Mouse (Mus musculus) CD4-positive, CD25-positive, alpha-beta regulatory T cell, adult 4 months (primary cell): Measurements from ENCODE around the gene Bicdl2. TPM values are rescaled to one million over a fixed set of nuclear protein-coding genes. Genes with fewer than 3 reads are reported as not detected.

Experiments
- ATAC-seq: one replicate; pipeline ENCODE4 v1.8.0; 2017
- polyA plus RNA-seq, 2 experiments: library from polyadenylated mRNA; unstranded; fragments of 100-300 nt; shearing (Covaris generic); gene quantifications; one replicate each; pipeline ENCODE4 v1.2.1; 2017

The Bicdl2 gene
- polyA plus RNA-seq, 2 experiments from 2014 or later: 0.22 to 0.66 TPM

DNA sequence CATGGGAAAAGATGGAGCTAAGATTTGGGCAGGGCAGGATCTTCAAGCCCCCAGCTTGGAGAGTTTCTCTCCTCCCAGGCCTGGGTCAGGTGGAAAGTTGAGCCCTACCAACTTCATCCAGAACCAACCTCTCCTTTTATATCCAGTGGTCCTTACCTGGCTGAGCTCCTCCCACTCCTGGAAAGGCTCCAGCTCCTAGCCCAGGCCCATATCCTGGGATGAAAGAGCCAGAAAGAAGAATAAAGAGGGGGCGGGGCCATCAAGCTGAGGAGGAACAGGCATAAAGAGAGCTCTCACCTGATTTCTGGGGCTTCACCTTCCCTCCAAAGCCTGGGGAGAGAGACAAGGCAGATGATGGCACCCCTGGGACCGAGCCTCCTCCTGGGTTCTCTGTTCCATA is 56.7 kb downstream of the Bicdl2 start:
- no peak for ATAC-seq

Other genes starting within 250 kb of the Bicdl2 start
- gene Vmn2r117, start 180.8 kb upstream of the Bicdl2 start, polyA plus RNA-seq: not detected
- 1 to 10 TPM; 3.4 to 4.3 TPM for gene Zfp213, start 96.3 kb upstream of the Bicdl2 start, polyA plus RNA-seq
- under 1 TPM in 1 of 2 experiments, not detected in 1; 0.38 TPM for gene Zfp13, start 61.0 kb upstream of the Bicdl2 start, polyA plus RNA-seq
- 1 to 10 TPM; 2.2 to 2.9 TPM for gene Zscan10, start 59.6 kb upstream of the Bicdl2 start, polyA plus RNA-seq
- gene Mmp25, start 15.2 kb upstream of the Bicdl2 start, polyA plus RNA-seq: 1 to 10 TPM in 1 of 2 experiments, under 1 TPM in 1; 0.42 to 1.6 TPM
- gene Hcfc1r1, start 13.1 kb downstream of the Bicdl2 start, polyA plus RNA-seq: 10 to 100 TPM; 71.5 to 72.4 TPM
- 10 to 100 TPM; 26.1 to 43.6 TPM for gene Thoc6, start 13.4 kb downstream of the Bicdl2 start, polyA plus RNA-seq
- gene Tnfrsf12a, start 17.0 kb downstream of the Bicdl2 start, polyA plus RNA-seq: 1 to 10 TPM; 5.3 to 6.2 TPM
- not detected for gene Cldn6, start 18.7 kb downstream of the Bicdl2 start, polyA plus RNA-seq
- not detected for gene Cldn9, start 23.5 kb downstream of the Bicdl2 start, polyA plus RNA-seq
- under 1 TPM; 0.20 to 0.30 TPM for gene 1520401A03Rik, start 62.3 kb downstream of the Bicdl2 start, polyA plus RNA-seq
- gene Pkmyt1, start 65.8 kb downstream of the Bicdl2 start, polyA plus RNA-seq: 10 to 100 TPM; 10.5 to 13.7 TPM
- 1 to 10 TPM; 2.0 to 2.5 TPM for gene Paqr4, start 80.4 kb downstream of the Bicdl2 start, polyA plus RNA-seq
- 1 to 10 TPM; 1.8 to 2.4 TPM for gene Kremen2, start 85.3 kb downstream of the Bicdl2 start, polyA plus RNA-seq
- gene Flywch1, start 111.1 kb downstream of the Bicdl2 start, polyA plus RNA-seq: 10 to 100 TPM; 15.1 to 21.4 TPM
- 1 to 10 TPM; 3.4 to 3.5 TPM for gene Flywch2, start 125.6 kb downstream of the Bicdl2 start, polyA plus RNA-seq
- gene Srrm2, start 130.0 kb downstream of the Bicdl2 start, polyA plus RNA-seq: 100 to 1,000 TPM; 289 to 316 TPM
- gene Elob, start 168.6 kb downstream of the Bicdl2 start, polyA plus RNA-seq: 100 to 1,000 TPM; 600 to 664 TPM
- not detected for gene Prss33, start 175.6 kb downstream of the Bicdl2 start, polyA plus RNA-seq
- not detected for gene Prss32, start 183.3 kb downstream of the Bicdl2 start, polyA plus RNA-seq
- gene Prss41, start 183.7 kb downstream of the Bicdl2 start, polyA plus RNA-seq: 1 to 10 TPM; 5.6 to 5.7 TPM
- not detected for gene Prss21, start 207.6 kb downstream of the Bicdl2 start, polyA plus RNA-seq
- gene Dcpp1, start 220.4 kb downstream of the Bicdl2 start, polyA plus RNA-seq: not detected
- gene Dcpp2, start 220.4 kb downstream of the Bicdl2 start, polyA plus RNA-seq: not detected